Mouse (Mus musculus): Measurements from ENCODE around the gene H2-K1.
A peak's percentile ranks its signal among the peaks of the same experiment; 100 is the strongest.

H2-K1 gene

GRCm38 (mm10) chr17:34000150-34000537, at the start of gene H2-K1:
H2-K1 (minus strand) TSS chr17:34000347.
- DNase-seq (ENCODE audit: low read depth, low spot score), result peak; percentile 99

- DNase-seq (ENCODE audit: low read depth, low spot score), result peak; percentile 35
Observed at GRCm38 (mm10) chr17:34047404-34048050, 47.4 kb upstream of the H2-K1 start.

- no peak for DNase-seq (ENCODE audit: low read depth, low spot score)
Observed at GRCm38 (mm10) chr17:34045941-34046340, 45.8 kb upstream of the H2-K1 start.

DNA sequence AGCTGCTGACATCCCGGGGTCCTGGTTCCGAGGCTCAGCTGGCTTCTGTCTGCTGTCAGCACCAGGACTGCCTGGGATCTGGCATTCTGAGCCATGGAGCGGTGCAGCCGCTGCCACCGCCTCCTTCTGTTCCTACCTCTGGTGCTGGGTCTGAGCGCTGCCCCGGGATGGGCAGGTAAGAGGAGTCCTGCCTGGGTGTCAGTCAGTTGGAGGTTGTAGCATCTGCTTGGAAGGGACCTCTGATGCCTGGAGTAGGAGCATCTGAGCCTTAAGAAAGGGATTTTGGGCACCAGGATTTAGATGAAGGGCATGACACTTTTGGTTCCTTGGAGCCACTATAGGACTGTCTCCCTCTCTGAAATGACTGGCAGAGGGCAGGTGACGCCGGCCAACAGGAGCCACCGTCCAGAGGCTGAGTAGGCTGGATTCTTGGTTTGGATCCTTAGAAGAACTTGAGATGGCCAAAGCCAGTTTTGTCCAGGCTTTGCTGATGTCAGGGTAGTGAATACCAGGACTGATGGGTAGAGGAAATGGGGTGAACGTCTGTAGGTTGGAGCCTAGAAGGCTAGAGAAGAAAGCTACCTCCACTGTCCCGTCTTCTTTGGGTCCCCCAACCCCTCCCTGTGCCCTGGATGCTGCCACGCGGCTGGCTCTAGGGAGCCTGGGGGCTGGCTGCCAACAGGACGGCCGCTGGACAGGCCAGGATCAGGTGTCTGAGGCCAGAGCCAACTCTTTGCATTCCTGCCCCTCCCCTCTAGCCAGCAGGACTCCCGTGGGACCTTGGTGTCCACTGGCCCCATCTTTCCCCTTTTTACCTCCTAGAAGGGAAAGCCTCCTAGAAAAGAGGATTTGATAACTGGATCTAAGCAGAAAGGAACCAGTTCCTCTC, 39.7 kb upstream of the H2-K1 start:
- DNase-seq (ENCODE audit: low read depth, low spot score), result no peak

DNA sequence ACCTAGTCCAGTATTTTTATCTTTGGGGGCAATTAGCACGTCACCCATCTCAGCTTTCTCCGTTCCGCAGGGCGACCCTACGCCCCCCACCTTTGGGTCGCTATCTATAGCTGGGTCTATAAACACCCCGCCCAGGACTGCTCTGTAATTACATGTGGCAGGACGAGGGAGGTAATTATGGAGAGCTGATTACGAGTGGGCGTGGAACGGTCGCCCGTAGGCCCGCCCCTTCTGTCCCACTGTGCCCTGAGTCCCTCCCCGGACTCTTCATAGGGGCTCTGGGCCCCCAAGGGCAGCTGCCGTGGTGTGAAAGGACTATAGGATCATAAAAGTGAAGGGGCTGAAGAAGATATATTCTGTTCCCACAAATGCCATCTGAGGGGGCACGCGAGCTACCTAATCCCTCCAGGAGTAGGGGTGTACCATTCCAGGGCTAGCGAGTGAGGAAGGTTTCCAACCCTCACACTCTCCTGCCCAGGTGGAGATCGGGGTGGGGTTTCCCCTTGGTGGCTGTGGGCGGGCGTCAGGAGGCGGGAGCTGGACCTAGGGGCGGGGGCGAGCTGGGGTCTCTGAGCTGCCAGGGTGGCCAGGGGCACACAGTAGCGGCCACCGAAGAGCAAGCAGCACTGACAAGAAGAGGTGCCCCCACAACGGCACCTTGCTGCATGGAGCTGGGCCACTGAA, 38.9 kb upstream of the H2-K1 start, which contains the start of gene Col11a2:
TSS of gene Col11a2 (plus strand) at position 560 of the 684 bp plus-strand sequence.
- no peak for DNase-seq (ENCODE audit: low read depth, low spot score)

DNA sequence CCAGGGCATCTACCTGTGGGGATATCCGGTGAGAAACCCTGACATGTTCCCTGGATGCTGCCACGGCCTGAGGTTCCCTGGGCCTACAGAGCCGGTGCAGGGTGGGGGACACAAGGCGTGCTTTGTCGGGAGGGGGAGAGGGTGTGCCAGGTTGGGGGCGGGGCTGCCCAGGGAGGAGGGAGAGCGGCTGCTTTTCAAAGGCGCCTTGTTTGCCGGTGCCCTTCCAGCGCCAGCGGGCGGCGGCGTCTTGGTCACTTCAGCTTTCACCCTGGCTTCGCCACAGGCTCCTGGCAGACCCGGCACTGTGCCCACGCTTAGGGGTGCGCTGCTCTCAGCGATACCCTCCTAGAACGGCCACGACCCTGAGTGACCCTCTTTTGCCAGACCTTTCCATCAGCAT, 38.3 kb upstream of the H2-K1 start:
- no peak for DNase-seq (ENCODE audit: low read depth, low spot score)

- DNase-seq (ENCODE audit: low read depth, low spot score), result no peak
Observed at GRCm38 (mm10) chr17:34037241-34037640, 37.1 kb upstream of the H2-K1 start.

GRCm38 (mm10) chr17:34036647-34037046, 36.5 kb upstream of the H2-K1 start:
- DNase-seq (ENCODE audit: low read depth, low spot score), result no peak

GRCm38 (mm10) chr17:34035517-34035916, 35.4 kb upstream of the H2-K1 start:
- DNase-seq (ENCODE audit: low read depth, low spot score), result no peak

- peak; percentile 86 for DNase-seq (ENCODE audit: low read depth, low spot score)
Observed at GRCm38 (mm10) chr17:34034064-34034463, 33.9 kb upstream of the H2-K1 start.

DNA sequence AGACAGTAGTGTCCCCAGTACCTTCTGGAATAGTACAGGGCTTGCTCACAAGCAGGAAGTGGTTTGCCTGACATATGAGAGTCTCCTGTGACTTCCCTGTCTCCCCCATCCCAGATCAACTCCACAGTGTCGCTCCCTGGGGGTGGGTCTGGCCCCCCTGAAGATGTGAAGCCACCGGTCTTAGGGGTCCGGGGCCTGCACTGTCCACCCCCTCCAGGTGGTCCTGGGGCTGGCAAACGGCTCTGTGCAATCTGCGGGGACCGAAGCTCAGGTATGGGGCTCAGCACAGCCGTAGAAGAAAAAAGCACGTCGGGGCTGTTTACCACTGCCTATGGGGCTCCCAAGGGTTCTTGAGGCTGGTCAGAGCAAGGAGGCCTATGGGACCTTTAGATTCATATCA, 33.3 kb upstream of the H2-K1 start:
- peak; percentile 16 for DNase-seq (ENCODE audit: low read depth, low spot score)

DNA sequence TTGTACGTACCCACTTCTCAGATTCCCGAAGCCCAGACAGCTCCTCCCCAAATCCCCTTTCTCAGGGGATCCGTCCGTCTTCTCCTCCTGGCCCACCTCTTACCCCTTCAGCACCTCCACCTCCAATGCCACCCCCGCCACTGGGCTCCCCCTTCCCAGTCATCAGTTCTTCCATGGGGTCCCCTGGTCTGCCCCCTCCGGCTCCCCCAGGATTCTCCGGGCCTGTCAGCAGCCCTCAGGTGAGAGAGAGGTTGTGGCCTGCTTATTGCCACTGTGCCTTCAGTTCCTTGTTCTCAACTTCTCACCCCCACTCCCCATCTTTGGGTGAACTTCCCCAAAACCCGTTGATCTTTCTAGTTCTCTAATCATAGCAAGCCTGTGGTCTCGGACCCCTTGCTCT, 32.7 kb upstream of the H2-K1 start:
- peak; percentile 24 for DNase-seq (ENCODE audit: low read depth, low spot score)

GRCm38 (mm10) chr17:34032174-34032632, 32.1 kb upstream of the H2-K1 start:
- DNase-seq (ENCODE audit: low read depth, low spot score), result peak; percentile 85

DNA sequence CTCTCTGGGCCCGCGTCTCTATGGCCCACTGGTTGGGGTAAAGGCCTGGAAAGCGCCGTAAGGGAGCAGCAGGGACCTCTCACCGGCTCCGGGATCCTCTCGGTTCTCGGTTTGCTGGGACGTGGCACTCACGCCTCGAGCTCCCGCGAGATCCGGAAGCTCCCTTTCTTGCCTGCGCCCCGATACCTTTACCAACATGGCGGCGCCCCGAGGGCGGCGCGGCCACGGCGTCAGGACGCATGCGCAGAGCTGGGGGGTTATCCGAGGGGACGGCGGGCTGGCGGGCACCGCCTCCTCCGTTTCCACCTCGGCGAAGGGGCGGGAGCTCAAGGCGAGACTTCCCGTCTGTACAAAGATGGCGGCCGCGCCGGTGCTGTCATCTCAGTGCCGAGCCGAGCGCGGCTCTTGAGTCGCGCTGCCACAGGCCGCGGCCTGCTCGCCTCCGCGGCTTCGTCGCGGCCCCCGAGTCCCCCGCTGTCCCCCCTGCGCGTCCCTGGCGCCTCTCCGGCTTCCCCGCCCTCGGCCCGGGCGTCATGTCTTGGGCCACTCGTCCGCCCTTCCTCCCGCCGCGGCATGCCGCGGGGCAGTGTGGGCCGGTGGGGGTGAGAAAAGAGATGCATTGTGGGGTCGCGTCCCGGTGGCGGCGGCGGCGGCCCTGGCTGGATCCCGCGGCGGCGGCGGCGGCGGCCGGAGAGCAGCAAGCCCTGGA, 31.5 kb upstream of the H2-K1 start, which contains the start of the genes Slc39a7 and Rxrb:
TSS of gene Slc39a7 (minus strand) at position 218 of the 709 bp plus-strand sequence.
TSS of gene Rxrb (plus strand) at position 348 of the 709 bp plus-strand sequence.
- DNase-seq (ENCODE audit: low read depth, low spot score), result peak; percentile 100

DNA sequence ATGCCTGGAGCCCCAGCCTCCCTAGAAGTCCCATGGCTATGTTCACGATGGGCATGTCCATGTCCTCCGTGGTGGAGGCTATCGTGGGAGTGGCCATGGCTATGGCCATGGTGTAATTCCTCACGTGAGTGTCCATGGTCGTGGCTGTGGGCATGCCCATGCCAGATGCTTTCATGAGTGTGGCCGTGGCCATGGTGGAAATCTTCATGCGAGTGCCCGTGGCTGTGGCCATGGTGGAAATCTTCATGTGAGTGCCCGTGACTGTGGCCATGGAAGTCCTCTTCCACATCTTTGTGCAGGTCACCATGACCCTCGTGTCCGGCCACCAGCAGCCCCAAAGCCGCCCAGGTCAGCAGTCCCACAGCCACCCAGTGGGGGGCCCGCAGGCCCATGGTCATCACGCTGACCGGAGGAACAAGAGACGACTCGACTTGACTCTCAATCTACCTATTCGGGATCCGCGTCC, 30.7 kb upstream of the H2-K1 start:
- DNase-seq (ENCODE audit: low read depth, low spot score), result no peak

DNA sequence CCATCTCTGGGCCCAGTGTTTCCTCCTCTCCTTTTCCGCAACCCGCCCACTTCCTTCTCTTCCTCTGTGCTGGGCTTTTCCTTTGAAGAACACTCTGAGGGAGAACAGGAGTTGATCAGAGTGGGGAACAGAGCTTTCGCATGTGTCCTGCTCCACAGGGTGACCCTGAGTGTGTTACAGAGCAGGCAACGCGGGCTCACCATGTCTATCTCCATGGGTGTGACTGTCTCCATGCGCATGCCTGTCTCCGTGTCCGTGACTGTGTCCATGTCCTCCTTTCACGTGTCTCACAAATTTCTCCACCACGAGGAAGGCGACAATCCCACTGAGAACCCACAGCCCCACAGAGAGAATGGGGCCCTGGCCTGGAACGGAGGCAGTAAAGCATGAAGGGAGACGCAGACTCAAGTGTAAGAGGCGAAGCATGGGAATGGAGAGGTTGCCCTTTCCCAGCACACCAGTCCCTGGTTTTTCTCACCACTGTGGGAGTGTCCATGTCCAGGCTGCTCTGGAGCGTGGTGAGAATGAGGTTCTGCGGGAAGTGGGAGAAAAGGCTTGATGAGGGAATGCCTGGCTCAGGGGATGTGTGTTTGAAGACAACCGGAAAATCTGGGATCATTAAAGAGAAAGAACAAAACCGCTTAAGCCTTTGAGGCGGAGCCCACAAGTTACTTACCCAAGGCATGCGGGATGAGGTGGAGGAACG, 29.9 kb upstream of the H2-K1 start:
- DNase-seq (ENCODE audit: low read depth, low spot score), result no peak

- no peak for DNase-seq (ENCODE audit: low read depth, low spot score)
Observed at GRCm38 (mm10) chr17:34029150-34029889, 29.2 kb upstream of the H2-K1 start.

DNA sequence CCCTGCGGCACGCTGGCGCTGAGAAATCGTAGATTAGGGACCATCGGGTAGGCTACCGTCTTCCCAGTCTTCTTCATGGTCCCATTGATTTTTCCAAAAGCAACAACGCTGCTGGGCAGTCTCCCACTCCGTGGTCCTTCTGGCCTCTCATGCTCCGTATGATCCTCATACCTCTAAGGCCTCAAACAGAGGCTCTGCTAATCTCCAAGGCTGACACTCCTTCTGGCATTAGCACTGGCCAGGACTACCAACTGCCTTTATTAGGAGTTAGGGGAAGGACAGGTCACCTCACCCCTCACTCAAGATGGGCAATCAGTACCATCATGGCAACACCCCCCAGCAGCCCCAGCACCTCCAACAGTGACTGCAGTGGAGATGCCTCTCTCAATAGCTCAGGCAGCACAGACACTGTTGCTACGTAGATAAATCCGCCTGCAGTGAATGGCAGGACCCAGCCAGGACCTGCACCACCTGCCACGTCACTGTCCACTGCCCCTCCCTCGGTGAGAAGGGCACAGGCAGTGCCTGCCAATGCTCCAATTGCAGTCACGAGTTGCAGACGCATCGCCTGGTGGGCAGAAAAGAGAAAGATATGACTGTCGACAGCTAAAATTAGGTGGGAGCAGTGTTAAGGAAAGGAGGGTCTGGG, 28.5 kb upstream of the H2-K1 start:
- DNase-seq (ENCODE audit: low read depth, low spot score), result peak; percentile 20

- DNase-seq (ENCODE audit: low read depth, low spot score), result peak; percentile 96
Observed at GRCm38 (mm10) chr17:34027656-34028223, 27.6 kb upstream of the H2-K1 start, which contains the start of gene H2-Ke6. H2-Ke6 (minus strand) TSS chr17:34028060.

Data from CD4-positive, CD25-positive, alpha-beta regulatory T cell, adult 2 months (primary cell).